Mouse (Mus musculus) MEL (cell line): ENCODE measurements at regions not wholly inside any gene's neighbourhood (a gene's known extent, or its start where the extent isn't known, plus 50 kb on each side); places are given as distances from the start of the nearest gene placed in this dataset.

Experiments
- DNase-seq: peaks from one replicate; pipeline ENCODE4 v3.0.0; 2011; ENCODE audit warnings: low read depth, low spot score
- H3K27ac ChIP-seq: 2 replicates; pipeline ENCODE4 v1.5.1; 2012; ENCODE audit warnings: low read depth, mild to moderate bottlenecking, control low read depth, low read length, moderate library complexity; ENCODE audit not compliant: control insufficient read depth
- H3K27me3 ChIP-seq, 2 experiments: fragments of 150-350 bp in 1 of 2; sonication (generic) in 1 of 2; 2 replicates each; pipeline ENCODE4 v1.6.1; 2012; ENCODE audit warnings: low read length in 2 of 2, mild to moderate bottlenecking in 2 of 2, improper control_type of control experiment in 1 of 2, moderate library complexity in 1 of 2; ENCODE audit not compliant: insufficient read depth in 2 of 2, control insufficient read depth in 1 of 2
- H3K36me3 ChIP-seq, 2 experiments: 2 replicates each; pipeline ENCODE4 v1.6.1; 2012 to 2014; ENCODE audit warnings: low read length in 2 of 2, improper control_type of control experiment in 1 of 2, inconsistent platforms in 1 of 2, mild to moderate bottlenecking in 1 of 2; ENCODE audit not compliant: insufficient read depth in 2 of 2, control insufficient read depth in 1 of 2
- H3K4me1 ChIP-seq, 2 experiments: fragments of 150-350 bp in 1 of 2; sonication (generic) in 1 of 2; 2 replicates each; pipeline ENCODE4 v1.6.1; 2012; ENCODE audit warnings: low read length in 2 of 2, improper control_type of control experiment in 1 of 2, mild to moderate bottlenecking in 1 of 2; ENCODE audit not compliant: insufficient read depth in 2 of 2, control insufficient read depth in 1 of 2
- H3K4me3 ChIP-seq, 2 experiments: fragments of 150-350 bp in 1 of 2; sonication (generic) in 1 of 2; 2 replicates each; pipeline ENCODE4 v1.5.1; 2012; ENCODE audit warnings: low read depth in 2 of 2, low read length in 2 of 2, mild to moderate bottlenecking in 2 of 2, moderate library complexity in 2 of 2, control low read depth in 1 of 2, improper control_type of control experiment in 1 of 2; ENCODE audit not compliant: control insufficient read depth in 1 of 2, insufficient read depth in 1 of 2
- H3K79me2 ChIP-seq: 2 replicates; pipeline ENCODE4 v1.6.1; 2012; ENCODE audit warnings: mild to moderate bottlenecking, low read length, moderate library complexity; ENCODE audit not compliant: control insufficient read depth, poor library complexity, insufficient read depth
- H3K9ac ChIP-seq: 2 replicates; pipeline ENCODE4 v1.6.1; 2012; ENCODE audit warnings: low read depth, mild to moderate bottlenecking, control low read depth, low read length, moderate library complexity; ENCODE audit not compliant: control insufficient read depth, poor library complexity, severe bottlenecking
- H3K9me3 ChIP-seq: fragments of 150-350 bp; sonication (generic); replicated peaks from 2 replicates; pipeline ENCODE4 v1.6.1; 2012; ENCODE audit warnings: mild to moderate bottlenecking, low read length, improper control_type of control experiment, moderate library complexity; ENCODE audit not compliant: insufficient read depth
- BHLHE40 ChIP-seq: IDR thresholded peaks from 2 replicates; pipeline ENCODE4 v1.6.1; 2012; ENCODE audit warnings: low read depth, mild to moderate bottlenecking, inconsistent platforms, low read length, improper control_type of control experiment, borderline replicate concordance
- CHD1 ChIP-seq: IDR thresholded peaks from 2 replicates; pipeline ENCODE4 v1.6.1; 2012; ENCODE audit warnings: low read depth, mild to moderate bottlenecking, inconsistent platforms, low read length, improper control_type of control experiment
- CHD2 ChIP-seq: IDR thresholded peaks from 2 replicates; pipeline ENCODE4 v1.6.1; 2011; ENCODE audit warnings: low read length, improper control_type of control experiment
- CTCF ChIP-seq, 3 experiments: IDR thresholded peaks in 2 of 3; conservative IDR thresholded peaks in 1 of 3; 2 replicates each; pipeline ENCODE4 v1.5.1; 2011 to 2012; ENCODE audit warnings: low read length in 3 of 3, low read depth in 2 of 3, mild to moderate bottlenecking in 2 of 3, improper control_type of control experiment in 1 of 3, inconsistent platforms in 1 of 3, mixed read lengths in 1 of 3, moderate library complexity in 1 of 3; ENCODE audit not compliant: control insufficient read depth in 1 of 3, insufficient read depth in 1 of 3, poor library complexity in 1 of 3, severe bottlenecking in 1 of 3
- EP300 ChIP-seq, 2 experiments: IDR thresholded peaks; 2 replicates each; pipeline ENCODE4 v1.6.1; 2011; ENCODE audit warnings: improper control_type of control experiment in 2 of 2, low read length in 2 of 2, low read depth in 1 of 2, mild to moderate bottlenecking in 1 of 2
- ETS1 ChIP-seq: IDR thresholded peaks from 2 replicates; pipeline ENCODE4 v1.6.1; 2012; ENCODE audit warnings: low read depth, mild to moderate bottlenecking, inconsistent platforms, low read length, improper control_type of control experiment, moderate library complexity
- HCFC1 ChIP-seq: IDR thresholded peaks from 2 replicates; pipeline ENCODE4 v1.6.1; 2012; ENCODE audit warnings: low read depth, mild to moderate bottlenecking, inconsistent platforms, low read length, improper control_type of control experiment, moderate library complexity
- KAT2A ChIP-seq: conservative IDR thresholded peaks from 2 replicates; pipeline ENCODE4 v1.6.1; 2012; ENCODE audit warnings: low read depth, low read length, improper control_type of control experiment, inconsistent platforms
- MAX ChIP-seq: IDR thresholded peaks from 2 replicates; pipeline ENCODE4 v1.6.1; 2011; ENCODE audit warnings: low read length, improper control_type of control experiment
- MAZ ChIP-seq: IDR thresholded peaks from 2 replicates; pipeline ENCODE4 v1.6.1; 2012; ENCODE audit warnings: low read depth, mild to moderate bottlenecking, inconsistent platforms, low read length, improper control_type of control experiment
- MEF2A ChIP-seq: IDR thresholded peaks from 2 replicates; pipeline ENCODE4 v1.6.1; 2014; ENCODE audit warnings: low read depth, mild to moderate bottlenecking, inconsistent platforms, low read length, improper control_type of control experiment; ENCODE audit not compliant: poor library complexity, insufficient replicate concordance, severe bottlenecking; ENCODE audit errors: extremely low read depth
- MXI1 ChIP-seq: IDR thresholded peaks from 2 replicates; pipeline ENCODE4 v1.6.1; 2011; ENCODE audit warnings: mild to moderate bottlenecking, low read depth, low read length, improper control_type of control experiment
- MYC ChIP-seq: IDR thresholded peaks from 2 replicates; pipeline ENCODE4 v1.6.1; 2011; ENCODE audit warnings: low read depth, mild to moderate bottlenecking, low read length, improper control_type of control experiment, moderate library complexity
- NRF1 ChIP-seq: IDR thresholded peaks from 2 replicates; pipeline ENCODE4 v1.6.1; 2014; ENCODE audit warnings: low read depth, mild to moderate bottlenecking, inconsistent platforms, low read length, improper control_type of control experiment, moderate library complexity; ENCODE audit not compliant: poor library complexity, insufficient read depth, severe bottlenecking
- RAD21 ChIP-seq: IDR thresholded peaks from 2 replicates; pipeline ENCODE4 v1.6.1; 2011; ENCODE audit warnings: mild to moderate bottlenecking, low read depth, low read length, improper control_type of control experiment
- SIN3A ChIP-seq: IDR thresholded peaks from 2 replicates; pipeline ENCODE4 v1.6.1; 2012; ENCODE audit warnings: low read length, improper control_type of control experiment, inconsistent platforms
- SMC3 ChIP-seq: IDR thresholded peaks from 2 replicates; pipeline ENCODE4 v1.6.1; 2011; ENCODE audit warnings: low read depth, low read length, improper control_type of control experiment
- TCF12 ChIP-seq: IDR thresholded peaks from 2 replicates; pipeline ENCODE4 v1.6.1; 2014; ENCODE audit warnings: low read depth, mild to moderate bottlenecking, inconsistent platforms, low read length, improper control_type of control experiment, moderate library complexity
- UBTF ChIP-seq: IDR thresholded peaks from 2 replicates; pipeline ENCODE4 v1.6.1; 2012; ENCODE audit warnings: low read depth, mild to moderate bottlenecking, inconsistent platforms, low read length, improper control_type of control experiment, moderate library complexity, borderline replicate concordance; ENCODE audit not compliant: insufficient read depth
- USF1 ChIP-seq: IDR thresholded peaks from 2 replicates; pipeline ENCODE4 v1.6.1; 2014; ENCODE audit warnings: low read depth, mild to moderate bottlenecking, inconsistent platforms, low read length, improper control_type of control experiment, moderate library complexity
- ZMIZ1 ChIP-seq: IDR thresholded peaks from 2 replicates; pipeline ENCODE4 v1.6.1; 2012; ENCODE audit warnings: low read depth, mild to moderate bottlenecking, inconsistent platforms, low read length, improper control_type of control experiment, moderate library complexity
- ZNF384 ChIP-seq: IDR thresholded peaks from 2 replicates; pipeline ENCODE4 v1.6.1; 2012; ENCODE audit warnings: low read depth, mild to moderate bottlenecking, inconsistent platforms, low read length, improper control_type of control experiment

DNA sequence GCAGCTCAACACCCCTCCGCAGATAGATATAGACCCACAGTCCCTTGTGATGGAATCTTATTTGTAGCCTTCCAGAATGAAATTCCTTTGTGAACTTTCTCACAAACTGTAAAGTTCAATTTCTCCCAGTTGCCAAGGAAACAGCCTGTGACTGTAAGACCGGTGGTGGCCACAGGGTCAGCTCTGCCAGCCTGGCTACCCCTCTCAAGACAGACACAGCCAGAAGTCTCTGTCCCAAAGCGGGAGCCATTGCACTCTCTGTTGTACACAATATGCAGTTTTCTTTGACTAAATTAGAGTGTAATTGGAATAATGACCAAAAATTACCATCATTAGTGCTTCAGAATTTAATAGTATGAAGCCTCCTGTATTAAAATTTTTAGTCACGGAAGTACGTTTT lies 568.8 kb downstream of the 1190002N15Rik start:
- H3K9me3 ChIP-seq, result no peaks in the 10 kb centered on the region
- H3K27ac ChIP-seq, result no peak overlapping the region
- H3K9ac ChIP-seq, result no peak overlapping the region
- no peaks in the 10 kb centered on the region for H3K27me3 ChIP-seq
- no peaks in the 10 kb centered on the region for H3K4me1 ChIP-seq
- TF ChIP-seq TCF12 (no peak), CHD1 (no peak)
- no peaks in the 10 kb centered on the region for H3K79me2 ChIP-seq
- H3K36me3 ChIP-seq, result no peaks in the 10 kb centered on the region
- no peak overlapping the region for H3K4me3 ChIP-seq
- no peak for DNase-seq

GRCm38 (mm10) chr9:93955235-93956040 lies 582.4 kb downstream of the 1190002N15Rik start:
- no peaks in the 10 kb centered on the region for H3K79me2 ChIP-seq
- H3K9ac ChIP-seq, result no peak overlapping the region
- TF ChIP-seq MAX, result no peak
- no peak for TF ChIP-seq CTCF (IDR thresholded peaks at IDR 0.05 in 2 of 3, conservative IDR thresholded peaks at IDR 0.05 in 1 of 3; ENCODE audit: control insufficient read depth in 1 of 3, insufficient read depth in 1 of 3, low read depth in 2 of 3, low read length in 3 of 3, poor library complexity in 1 of 3, severe bottlenecking in 1 of 3)
- TF ChIP-seq ZNF384, result no peak
- no peak for TF ChIP-seq ZMIZ1
- TF ChIP-seq HCFC1, result no peak
- TF ChIP-seq UBTF, result no peak
- no peak for TF ChIP-seq MAZ
- TF ChIP-seq BHLHE40, result no peak
- TF ChIP-seq USF1, result no peak
- TF ChIP-seq, all 39 proteins: peak for 0
- Histone ChIP-seq H3K27ac (no peak overlapping the region), H3K9me3 (no peaks in the 10 kb centered on the region), H3K36me3 (no peaks in the 10 kb centered on the region), H3K27me3 (no peaks in the 10 kb centered on the region), H3K4me3 (no peak overlapping the region), H3K4me1 (no peaks in the 10 kb centered on the region)
- DNase-seq, result no peak

GRCm38 (mm10) chr9:93948671-93949070 lies 589.2 kb downstream of the 1190002N15Rik start:
- H3K4me3 ChIP-seq, result no peak overlapping the region
- DNase-seq, result no peak
- no peaks in the 10 kb centered on the region for H3K36me3 ChIP-seq
- H3K79me2 ChIP-seq, result no peaks in the 10 kb centered on the region
- no peak overlapping the region for H3K27ac ChIP-seq
- no peaks in the 10 kb centered on the region for H3K27me3 ChIP-seq
- H3K9me3 ChIP-seq, result no peaks in the 10 kb centered on the region
- no peaks in the 10 kb centered on the region for H3K4me1 ChIP-seq
- no peak overlapping the region for H3K9ac ChIP-seq
- TF ChIP-seq MEF2A (no peak), CTCF (IDR thresholded peaks at IDR 0.05 in 2 of 3, conservative IDR thresholded peaks at IDR 0.05 in 1 of 3; ENCODE audit: control insufficient read depth in 1 of 3, insufficient read depth in 1 of 3, low read depth in 2 of 3, low read length in 3 of 3, poor library complexity in 1 of 3, severe bottlenecking in 1 of 3) (no peak), CHD1 (no peak), UBTF (no peak), SMC3 (no peak), ETS1 (no peak), BHLHE40 (no peak), MYC (no peak), CHD2 (no peak), MAX (no peak), RAD21 (no peak), KAT2A (no peak), NRF1 (no peak), SIN3A (no peak), MXI1 (no peak), EP300 (IDR thresholded peaks at IDR 0.05; ENCODE audit: low read depth in 1 of 2, low read length in 2 of 2) (no peak), TCF12 (no peak)
